ENCODE assay signal across 12 mouse cellular contexts in genomic region chr10:117918616-117919015, GRCm38 (mm10).
A peak's percentile ranks its signal among the peaks of the same experiment; 100 is the strongest.
DNase-seq lines count a peak whose midpoint lies in the region; ATAC-seq lines count a peak whose summit lies in the region.
"Had no signal": no experiment of that assay in that cellular context is flagged by ENCODE, and none has a peak within 500 bp of the region (broad histone marks: within the 10 kb centered on the region; RNA-seq: fewer than 3 reads in every experiment).

No protein-coding gene starts in this region.

- DNase-seq in CD4-positive helper T cell, adult 2 months (ENCODE audit: low read depth, low spot score), result peak; percentile 89
- DNase-seq in CD8-positive naive resting alpha-beta T cell, adult 2 months (ENCODE audit: low read depth in 2 of 2, low spot score in 2 of 2), result peak; percentile 49 to 58
- DNase-seq in thymus, postnatal 10 days (ENCODE audit: low spot score in 2 of 2), result peak; percentile 69 to 80
- no peak for DNase-seq in adrenal gland, adult 2 months
- no peak for DNase-seq in testis, postnatal 10 days (ENCODE audit: low spot score)
- no peak for DNase-seq in ovary, postnatal 36 days (ENCODE audit: low spot score)
- DNase-seq: adrenal gland, adult 8-10 months; cerebellum, adult 18-20 months; forebrain, postnatal 0 days; lung, postnatal 10 days; right cerebral cortex, postnatal 4 days had no signal

- ATAC-seq in megakaryocyte, adult 5-6 weeks (ENCODE audit: poor library complexity, severe bottlenecking), result peak; percentile 49; the same call in 1 of the 2 replicates
- ATAC-seq: forebrain, postnatal 0 days had no signal

Comparison
In these comparisons a context has a peak if more than half of its experiments do, and no peak if none do; other contexts are left out.
1. DNase-seq: peak in CD4-positive helper T cell, adult 2 months (single experiment), CD8-positive naive resting alpha-beta T cell, adult 2 months (2 of 2) and thymus, postnatal 10 days (2 of 2); none in adrenal gland, adult 2 months (single experiment), testis, postnatal 10 days (single experiment) and ovary, postnatal 36 days (single experiment).